Mouse (Mus musculus) stomach, embryonic 15.5 days (tissue): ENCODE measurements around the gene Ube2g1. TPM values are rescaled to one million over a fixed set of nuclear protein-coding genes. Genes with fewer than 3 reads are reported as not detected.

Source experiments
- ATAC-seq: fragments of 200-750 bp; cut with Nextera tagmentation; 2 replicates; pipeline ENCODE4 v1.8.0; 2017; ENCODE audit warnings: low read depth, moderate number of reproducible peaks, moderate TSS enrichment; ENCODE audit not compliant: insufficient read depth, low FRiP score
- H3K27ac ChIP-seq: fragments of 300-500 bp; sonication (generic); 2 replicates; pipeline ENCODE4 v1.5.1; 2015; ENCODE audit warnings: mild to moderate bottlenecking, inconsistent platforms
- H3K27me3 ChIP-seq: fragments of 300-500 bp; sonication (generic); replicated peaks from 2 replicates; pipeline ENCODE4 v1.6.1; 2015; ENCODE audit warnings: inconsistent platforms
- H3K36me3 ChIP-seq: fragments of 300-500 bp; sonication (generic); 2 replicates; pipeline ENCODE4 v1.6.1; 2015; ENCODE audit warnings: inconsistent platforms
- H3K4me1 ChIP-seq: fragments of 300-500 bp; sonication (generic); 2 replicates; pipeline ENCODE4 v1.6.1; 2015; ENCODE audit warnings: inconsistent platforms
- H3K4me2 ChIP-seq: fragments of 300-500 bp; sonication (generic); 2 replicates; pipeline ENCODE4 v1.6.1; 2015; ENCODE audit warnings: mild to moderate bottlenecking, inconsistent platforms
- H3K4me3 ChIP-seq: fragments of 300-500 bp; sonication (generic); replicated peaks from 2 replicates; pipeline ENCODE4 v1.5.1; 2015; ENCODE audit warnings: inconsistent platforms
- H3K9ac ChIP-seq: fragments of 300-500 bp; sonication (generic); 2 replicates; pipeline ENCODE4 v1.6.1; 2015; ENCODE audit warnings: inconsistent platforms
- H3K9me3 ChIP-seq: fragments of 300-500 bp; sonication (generic); 2 replicates; pipeline ENCODE4 v1.6.1; 2016; ENCODE audit warnings: inconsistent platforms
- WGBS: fragments of 180-500 bp; shearing (Covaris S2); methylation state at CpG from one replicate; pipeline ENCODE4 v1.1.7; 2015; 5-methylcytosine and 5-hydroxymethylcytosine counted together
- polyA plus RNA-seq: library from polyadenylated mRNA; unstranded; fragments of >200 nt; fragmentation: Nextera tagmentation; extraction: Ambion mirVana; gene quantifications from 2 replicates; pipeline ENCODE4 v1.2.1, GENCODE M21; 2015

Ube2g1 gene
- polyA plus RNA-seq, 1 experiment from 2014 or later = 56.1 TPM

GRCm38 (mm10) chr11:72576466-72577351, 30.4 kb upstream of the Ube2g1 start:
- peak; percentile 56 for ATAC-seq
- peak overlapping the region; percentile 31 for H3K4me3 ChIP-seq

GRCm38 (mm10) chr11:72578471-72578870, 28.6 kb upstream of the Ube2g1 start:
- H3K9me3 ChIP-seq = no peaks in the 10 kb centered on the region
- WGBS = 65% methylated on average over 4 of the region's 4 CpGs
- no peak overlapping the region for H3K9ac ChIP-seq
- 0 out of 2 replicates have a peak, but pooled peaks cover 2% of the 10 kb centered on the region for H3K27me3 ChIP-seq
- H3K4me1 ChIP-seq = peaks cover 11% of the 10 kb centered on the region; the same call in 1 of the 2 replicates
- no peak; the same call in 1 of the 2 replicates for ATAC-seq
- H3K36me3 ChIP-seq = no peaks in the 10 kb centered on the region
- H3K4me3 ChIP-seq = no peak overlapping the region
- no peak overlapping the region for H3K4me2 ChIP-seq
- H3K27ac ChIP-seq = no peak overlapping the region

More at GRCm38 (mm10) chr11:72576466-72577351, 30.4 kb upstream of the Ube2g1 start:
- Histone ChIP-seq H3K9me3 (no peaks in the 10 kb centered on the region), H3K4me1 (peaks cover 11% of the 10 kb centered on the region; the same call in 1 of the 2 replicates), H3K9ac (no peak overlapping the region), H3K4me2 (peak overlapping the region; percentile 64), H3K36me3 (no peaks in the 10 kb centered on the region), H3K27me3 (0 out of 2 replicates have a peak, but pooled peaks cover 2% of the 10 kb centered on the region), H3K27ac (no peak overlapping the region)
- WGBS = 5% methylated on average over 24 of the region's 24 CpGs

- H3K4me3 ChIP-seq = no peak overlapping the region
- 0 out of 2 replicates have a peak, but pooled peaks cover 2% of the 10 kb centered on the region for H3K27me3 ChIP-seq
- no peaks in the 10 kb centered on the region for H3K36me3 ChIP-seq
- 76% methylated on average over 8 of the region's 8 CpGs for WGBS
- no peaks in the 10 kb centered on the region for H3K9me3 ChIP-seq
- H3K9ac ChIP-seq = no peak overlapping the region
- H3K27ac ChIP-seq = no peak overlapping the region
- H3K4me2 ChIP-seq = no peak overlapping the region
- H3K4me1 ChIP-seq = 0 out of 2 replicates have a peak, but pooled peaks cover under 1% of the 10 kb centered on the region
- ATAC-seq = no peak
Observed at GRCm38 (mm10) chr11:72581609-72582447, 25.3 kb upstream of the Ube2g1 start.

GRCm38 (mm10) chr11:72582448-72582705, 24.7 kb upstream of the Ube2g1 start:
- Histone ChIP-seq H3K9me3 (no peaks in the 10 kb centered on the region), H3K9ac (no peak overlapping the region), H3K27me3 (0 out of 2 replicates have a peak, but pooled peaks cover 2% of the 10 kb centered on the region), H3K36me3 (no peaks in the 10 kb centered on the region), H3K4me2 (no peak overlapping the region), H3K4me1 (no peaks in the 10 kb centered on the region), H3K27ac (no peak overlapping the region), H3K4me3 (no peak overlapping the region)
- ATAC-seq = no peak
- WGBS = 76% methylated on average over 3 of the region's 3 CpGs

DNA sequence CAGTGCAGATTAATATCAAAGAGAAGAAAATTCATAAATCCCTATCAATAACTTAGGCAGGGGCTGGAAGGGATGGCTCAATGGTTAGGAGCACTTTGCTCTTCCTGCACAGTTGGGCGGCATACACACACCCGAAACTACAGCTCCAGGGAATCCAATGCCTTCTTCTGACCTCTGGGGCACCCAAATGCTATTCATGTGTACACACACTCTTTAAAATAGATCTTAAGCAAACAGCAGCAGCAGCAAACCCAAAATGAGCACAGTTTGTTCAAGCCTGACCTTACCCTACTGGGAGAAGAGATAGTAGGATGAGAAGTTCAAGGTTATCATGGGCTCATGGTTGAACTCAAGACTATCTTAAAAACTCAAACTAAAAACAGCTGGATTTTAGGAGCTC, 24.0 kb upstream of the Ube2g1 start:
- no peaks in the 10 kb centered on the region for H3K9me3 ChIP-seq
- H3K27me3 ChIP-seq = no peaks in the 10 kb centered on the region
- no peak overlapping the region for H3K4me3 ChIP-seq
- no peak overlapping the region for H3K27ac ChIP-seq
- WGBS = 73% methylated on average over 2 of the region's 2 CpGs
- H3K36me3 ChIP-seq = no peaks in the 10 kb centered on the region
- no peak for ATAC-seq
- no peak overlapping the region for H3K9ac ChIP-seq
- H3K4me2 ChIP-seq = no peak overlapping the region
- no peaks in the 10 kb centered on the region for H3K4me1 ChIP-seq

- H3K27me3 ChIP-seq = no peaks in the 10 kb centered on the region
- no peaks in the 10 kb centered on the region for H3K9me3 ChIP-seq
- H3K27ac ChIP-seq = no peak overlapping the region
- no peak overlapping the region for H3K4me2 ChIP-seq
- no peak overlapping the region for H3K9ac ChIP-seq
- H3K36me3 ChIP-seq = no peaks in the 10 kb centered on the region
- no peak for ATAC-seq
- no peak overlapping the region for H3K4me3 ChIP-seq
- 79% methylated on average over 3 of the region's 3 CpGs for WGBS
- H3K4me1 ChIP-seq = no peaks in the 10 kb centered on the region
Observed at GRCm38 (mm10) chr11:72586570-72586969, 20.5 kb upstream of the Ube2g1 start.

DNA sequence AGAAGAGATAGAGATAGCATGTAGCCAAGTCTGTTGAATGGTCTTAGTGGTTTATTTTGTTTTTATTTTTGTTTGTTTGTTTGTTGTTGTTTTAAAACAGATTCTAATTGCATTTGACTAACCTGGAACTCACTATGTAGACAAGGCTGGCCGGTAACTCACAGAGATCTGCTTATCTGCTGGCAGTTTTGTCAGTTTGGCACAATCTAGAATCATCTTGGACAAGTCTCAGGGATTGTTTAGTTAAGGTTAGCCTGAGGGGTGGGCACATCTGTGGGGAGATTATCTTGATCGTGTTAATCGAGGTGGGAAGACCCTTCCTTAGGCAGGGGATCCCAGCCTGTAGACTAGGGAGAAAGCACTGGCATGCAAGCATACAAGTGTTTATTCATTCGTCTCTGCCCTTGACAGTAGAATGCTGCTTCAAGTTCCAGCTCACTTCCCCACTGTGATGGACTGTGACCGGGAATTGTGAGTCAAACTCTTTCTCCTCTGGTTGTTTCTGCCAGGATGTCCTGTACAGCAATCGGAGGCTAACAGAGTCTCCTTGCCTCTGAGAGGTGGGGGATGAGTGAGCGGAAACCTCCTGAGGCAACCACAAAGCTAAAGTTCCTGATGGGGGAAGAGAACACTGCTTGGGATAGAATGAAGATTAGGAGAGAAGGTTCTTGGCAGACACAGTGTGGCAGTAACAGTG, 19.4 kb upstream of the Ube2g1 start:
- Histone ChIP-seq H3K36me3 (no peaks in the 10 kb centered on the region), H3K4me3 (no peak overlapping the region), H3K4me1 (no peaks in the 10 kb centered on the region), H3K27me3 (no peaks in the 10 kb centered on the region), H3K9ac (no peak overlapping the region), H3K27ac (no peak overlapping the region), H3K4me2 (no peak overlapping the region), H3K9me3 (no peaks in the 10 kb centered on the region)
- no peak for ATAC-seq
- WGBS = 46% methylated on average over 7 of the region's 7 CpGs

DNA sequence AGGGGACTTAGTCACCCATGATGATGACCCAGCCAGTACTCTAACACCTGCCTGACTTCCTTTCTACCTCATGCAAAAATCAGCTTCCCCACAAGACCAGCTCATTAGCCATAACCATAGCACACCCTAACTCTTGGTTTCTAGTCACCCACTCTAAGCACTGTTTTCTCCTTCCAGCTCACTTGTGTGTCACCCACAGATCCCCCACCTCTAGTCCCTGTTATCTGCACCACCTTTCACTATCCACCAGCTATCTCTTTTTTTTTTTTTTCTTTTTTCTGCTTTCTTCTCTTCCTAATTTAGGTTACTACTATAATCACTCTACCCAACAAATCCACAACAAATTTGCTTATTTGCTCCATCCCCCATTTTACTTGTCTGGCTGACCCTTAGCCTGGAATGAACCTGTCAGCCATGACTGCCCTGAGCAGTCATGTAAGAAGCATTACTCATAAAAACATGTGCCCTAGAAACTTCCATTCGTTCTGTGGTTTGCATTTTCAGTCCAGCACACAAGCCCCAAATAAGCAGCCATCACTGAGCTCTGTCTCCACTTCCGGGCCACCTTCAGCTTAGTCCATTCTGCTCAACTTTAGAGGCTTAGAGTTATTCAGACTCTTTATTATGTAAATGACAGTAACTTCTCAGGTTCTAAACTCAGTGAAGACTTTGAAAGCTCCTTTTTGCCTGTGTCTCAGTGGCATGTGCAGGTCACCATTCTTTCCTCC, 11.9 kb upstream of the Ube2g1 start:
- H3K9me3 ChIP-seq = no peaks in the 10 kb centered on the region
- no peaks in the 10 kb centered on the region for H3K27me3 ChIP-seq
- ATAC-seq = no peak
- WGBS = 71% methylated on average over 2 of the region's 2 CpGs
- no peak overlapping the region for H3K4me3 ChIP-seq
- H3K9ac ChIP-seq = no peak overlapping the region
- no peak overlapping the region for H3K27ac ChIP-seq
- no peaks in the 10 kb centered on the region for H3K4me1 ChIP-seq
- H3K36me3 ChIP-seq = no peaks in the 10 kb centered on the region
- no peak overlapping the region for H3K4me2 ChIP-seq

- H3K27ac ChIP-seq = no peak overlapping the region
- H3K9me3 ChIP-seq = no peaks in the 10 kb centered on the region
- no peak overlapping the region for H3K4me3 ChIP-seq
- 78% methylated on average over 4 of the region's 4 CpGs for WGBS
- no peak overlapping the region for H3K9ac ChIP-seq
- no peaks in the 10 kb centered on the region for H3K27me3 ChIP-seq
- H3K36me3 ChIP-seq = no peaks in the 10 kb centered on the region
- no peaks in the 10 kb centered on the region for H3K4me1 ChIP-seq
- no peak overlapping the region for H3K4me2 ChIP-seq
- no peak for ATAC-seq
Observed at GRCm38 (mm10) chr11:72597780-72598179, 9.3 kb upstream of the Ube2g1 start.

DNA sequence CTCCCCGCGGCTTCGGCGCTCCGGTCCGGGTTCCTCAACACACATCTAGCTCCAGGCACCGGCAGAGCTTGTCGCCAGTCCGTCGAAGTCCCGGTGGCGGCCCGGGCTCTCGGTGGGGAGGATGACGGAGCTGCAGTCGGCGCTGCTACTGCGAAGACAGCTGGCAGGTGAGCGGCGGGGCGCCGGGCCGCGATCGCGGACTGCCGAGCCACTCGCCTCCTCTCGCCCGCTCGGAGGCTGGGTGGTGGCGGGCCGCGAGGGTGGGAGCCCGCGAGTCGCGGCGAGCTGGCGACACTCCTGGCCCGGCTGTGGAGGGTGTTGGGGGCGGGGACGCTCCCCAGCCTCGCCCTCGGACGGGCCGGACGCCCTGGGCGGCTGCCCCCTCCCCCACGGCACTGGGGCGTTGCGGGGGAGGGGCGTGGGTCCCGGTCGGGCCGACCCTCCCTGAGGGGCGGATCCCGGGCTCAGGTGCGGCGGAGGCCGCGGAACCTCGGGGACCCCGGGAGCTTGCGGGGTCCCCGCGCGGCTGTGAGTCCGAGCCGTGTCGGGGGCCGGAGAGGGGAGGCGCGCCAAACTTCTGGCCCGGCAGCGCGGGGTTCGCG, 487 bp downstream of the Ube2g1 start:
- WGBS = under 1% methylated on average over 59 of the region's 79 CpGs
- Histone ChIP-seq H3K4me3 (peak overlapping the region; percentile 95), H3K4me2 (peak overlapping the region; percentile 56), H3K9me3 (no peaks in the 10 kb centered on the region), H3K36me3 (no peaks in the 10 kb centered on the region), H3K9ac (peak overlapping the region; percentile 98), H3K27me3 (no peaks in the 10 kb centered on the region), H3K27ac (peak overlapping the region; percentile 99), H3K4me1 (peaks cover 3% of the 10 kb centered on the region; the same call in 1 of the 2 replicates)
- peak; percentile 72 for ATAC-seq
